Mouse (Mus musculus) brain, embryonic 14.5 days (tissue): ENCODE measurements around the gene Rtkn2.

Source experiments
- CTCF ChIP-seq: fragments of 200-500 bp; IDR thresholded peaks from 2 replicates; pipeline ENCODE4 v1.5.1; 2012; ENCODE audit warnings: inconsistent platforms, mild to moderate bottlenecking, moderate library complexity, borderline replicate concordance; ENCODE audit not compliant: insufficient read depth, insufficient read length; ENCODE audit errors: extremely low read depth
- POLR2A ChIP-seq: fragments of 200-500 bp; IDR thresholded peaks from 2 replicates; pipeline ENCODE4 v1.6.1; 2012; ENCODE audit warnings: mild to moderate bottlenecking, inconsistent platforms, borderline replicate concordance; ENCODE audit not compliant: poor library complexity, insufficient read depth, insufficient read length, severe bottlenecking; ENCODE audit errors: extremely low read depth

- TF ChIP-seq POLR2A = no peak
- TF ChIP-seq CTCF = no peak
These were observed 26.0 kb downstream of the Rtkn2 start for GRCm38 (mm10) chr10:68005404-68005803.
